Mouse (Mus musculus) spleen, adult 2 months (tissue): ENCODE data around the gene Coro7.

Experiments
- CTCF ChIP-seq: fragments of 200-500 bp; IDR thresholded peaks from 2 replicates; pipeline ENCODE4 v1.5.1; 2011; ENCODE audit warnings: mild to moderate bottlenecking, inconsistent platforms; ENCODE audit not compliant: insufficient read depth, insufficient read length, insufficient replicate concordance; ENCODE audit errors: extremely low read depth
- POLR2A ChIP-seq: fragments of 200-500 bp; IDR thresholded peaks from 2 replicates; pipeline ENCODE4 v1.6.1; 2011; ENCODE audit warnings: low read depth, low read length, inconsistent platforms

DNA sequence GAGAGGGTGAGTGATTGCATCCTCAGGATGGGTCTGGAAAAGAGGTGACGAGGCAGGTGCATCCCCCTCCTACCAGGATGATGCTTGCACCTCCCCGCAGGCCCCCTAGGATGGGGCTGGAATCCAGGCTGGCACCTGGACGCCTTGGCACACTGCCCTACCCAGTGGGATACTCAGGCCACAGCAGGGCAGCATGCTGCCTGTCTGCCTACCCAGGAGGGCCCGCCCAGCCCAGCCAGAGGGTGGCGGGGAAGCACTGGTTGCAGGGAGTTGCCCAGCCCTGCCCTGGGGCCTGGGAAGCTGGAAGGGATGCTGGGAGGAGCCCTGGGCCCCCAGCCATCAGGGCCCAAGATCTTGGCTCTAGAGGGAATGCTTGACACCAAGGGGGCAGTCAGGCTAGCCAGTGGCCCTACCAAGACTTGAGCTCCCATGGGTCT is 84.0 kb downstream of the Coro7 start:
- TF ChIP-seq CTCF, result no peak
- TF ChIP-seq POLR2A, result no peak
